Mouse (Mus musculus) kidney, adult 2 months (tissue): ENCODE results near the gene Cntfr. TPM values are rescaled to one million over a fixed set of nuclear protein-coding genes. Genes with fewer than 3 reads are reported as not detected.
A peak's percentile ranks its signal among the peaks of the same experiment; 100 is the strongest.
"Not testable (repeated sequence)": the region's sequence is repeated elsewhere in the genome, so short reads cannot be mapped to it uniquely, and the experiment has no call there.

Source experiments
- DNase-seq: peaks from one replicate; pipeline ENCODE4 v3.0.0; 2021
- H3K27ac ChIP-seq: fragments of 200-500 bp; 2 replicates; pipeline ENCODE4 v1.5.1; 2012; ENCODE audit warnings: low read depth, low read length, control low read depth, inconsistent platforms; ENCODE audit not compliant: insufficient read depth
- H3K27me3 ChIP-seq: fragments of 200-500 bp; replicated peaks from 2 replicates; pipeline ENCODE4 v1.6.1; 2012; ENCODE audit warnings: mild to moderate bottlenecking, moderate library complexity, low read length, inconsistent platforms; ENCODE audit not compliant: control insufficient read depth, insufficient read depth
- H3K36me3 ChIP-seq: fragments of 200-500 bp; 2 replicates; pipeline ENCODE4 v1.6.1; 2012; ENCODE audit warnings: mild to moderate bottlenecking, moderate library complexity, low read length, inconsistent platforms; ENCODE audit not compliant: control insufficient read depth, insufficient read depth
- H3K4me1 ChIP-seq: fragments of 200-500 bp; 2 replicates; pipeline ENCODE4 v1.6.1; 2011; ENCODE audit warnings: low read length; ENCODE audit not compliant: control insufficient read depth, insufficient read depth
- H3K4me3 ChIP-seq: fragments of 200-500 bp; 2 replicates; pipeline ENCODE4 v1.5.1; 2011; ENCODE audit warnings: mild to moderate bottlenecking, low read depth, low read length, control low read depth; ENCODE audit not compliant: insufficient read depth
- CTCF ChIP-seq: fragments of 200-500 bp; conservative IDR thresholded peaks from 2 replicates; pipeline ENCODE4 v1.5.1; 2011; ENCODE audit warnings: low read depth, mild to moderate bottlenecking, control low read depth, low read length, moderate library complexity, mixed read lengths; ENCODE audit not compliant: insufficient read depth, insufficient read length
- POLR2A ChIP-seq: fragments of 200-500 bp; IDR thresholded peaks from one replicate; pipeline ENCODE4 v1.6.1; 2011; ENCODE audit warnings: low read depth, low read length, control low read depth
- WGBS: fragments of 180-500 bp; shearing (Covaris S2); methylation state at CpG from one replicate; pipeline ENCODE4 v1.1.7; 2018; 5-methylcytosine and 5-hydroxymethylcytosine counted together
- polyA plus RNA-seq: library from polyadenylated mRNA; depleted of rRNA; stranded (reverse); fragments of >200 nt; gene quantifications from 2 replicates; pipeline ENCODE4 v1.2.3, GENCODE M21; 2012

Cntfr gene
- polyA plus RNA-seq, 1 experiment, result 15.9 TPM

DNA sequence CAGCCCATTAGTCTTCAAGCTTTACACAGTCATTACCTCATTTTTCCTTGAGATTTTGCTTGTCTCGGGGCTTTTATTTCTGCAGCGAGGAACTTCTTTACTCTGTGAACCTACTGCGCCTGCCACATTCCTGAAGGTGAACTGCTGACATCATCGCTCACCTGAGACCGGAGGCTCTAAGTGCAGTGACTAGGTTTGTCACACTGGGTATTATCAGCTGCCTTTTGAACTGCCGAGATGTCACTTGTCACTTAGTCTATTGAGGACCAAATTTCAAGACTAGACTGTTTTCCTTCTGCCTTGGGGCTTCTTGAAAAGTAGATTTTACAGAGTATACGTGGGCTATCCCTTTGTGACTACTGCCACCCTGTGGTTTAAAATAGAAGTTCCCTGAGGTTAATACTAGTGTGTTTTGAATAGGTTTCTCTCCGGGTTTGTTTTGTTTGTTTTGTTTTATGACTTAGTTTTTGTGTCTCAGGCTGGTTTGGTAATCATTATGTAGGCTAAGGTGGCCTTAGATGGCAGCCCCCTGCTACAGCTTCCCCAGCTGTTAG is 11.4 kb upstream of the Cntfr start:
- WGBS, result 23% methylated on average over 8 of the region's 8 CpGs
- TF ChIP-seq POLR2A, result no peak
- no peak for TF ChIP-seq CTCF
- Histone ChIP-seq H3K4me1 (peaks cover 2% of the 10 kb centered on the region; the same call in 1 of the 2 replicates), H3K36me3 (no peaks in the 10 kb centered on the region), H3K4me3 (no peak overlapping the region), H3K27ac (peak overlapping the region; percentile 82), H3K27me3 (no peaks in the 10 kb centered on the region)
- peak; percentile 74 for DNase-seq

DNA sequence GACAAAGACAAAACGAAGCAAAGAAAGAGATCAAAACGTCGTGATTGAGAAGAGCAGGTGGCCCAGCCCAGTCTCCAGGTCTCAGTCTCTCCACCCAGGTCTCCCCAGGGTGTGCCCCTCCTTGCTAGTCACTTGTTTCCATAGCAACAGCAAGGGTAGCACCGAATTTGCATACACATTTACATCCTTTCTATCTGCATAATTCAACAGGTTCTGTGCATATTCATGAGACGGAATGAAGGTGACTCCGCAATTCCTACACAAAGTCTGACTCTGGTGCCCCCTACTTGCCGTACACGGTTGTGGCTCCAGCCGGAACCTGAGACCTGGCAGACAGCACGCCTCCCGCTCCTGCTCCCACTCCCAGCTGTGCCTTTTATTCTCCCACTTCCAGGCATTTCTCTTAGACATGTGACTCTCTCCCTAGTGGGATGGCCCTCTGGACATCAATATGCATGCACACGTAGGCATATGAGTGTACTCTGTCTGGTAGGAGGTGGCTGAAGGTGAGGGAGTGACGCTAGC is 10.2 kb upstream of the Cntfr start:
- peak overlapping the region; percentile 82 for H3K27ac ChIP-seq
- no peak overlapping the region for H3K4me3 ChIP-seq
- H3K4me1 ChIP-seq, result 0 out of 2 replicates have a peak, but pooled peaks cover 2% of the 10 kb centered on the region
- 6% methylated on average over 13 of the region's 13 CpGs for WGBS
- H3K36me3 ChIP-seq, result no peaks in the 10 kb centered on the region
- peak; percentile 87 for DNase-seq
- TF ChIP-seq CTCF (peak; percentile 73), POLR2A (no peak)
- H3K27me3 ChIP-seq, result no peaks in the 10 kb centered on the region

DNA sequence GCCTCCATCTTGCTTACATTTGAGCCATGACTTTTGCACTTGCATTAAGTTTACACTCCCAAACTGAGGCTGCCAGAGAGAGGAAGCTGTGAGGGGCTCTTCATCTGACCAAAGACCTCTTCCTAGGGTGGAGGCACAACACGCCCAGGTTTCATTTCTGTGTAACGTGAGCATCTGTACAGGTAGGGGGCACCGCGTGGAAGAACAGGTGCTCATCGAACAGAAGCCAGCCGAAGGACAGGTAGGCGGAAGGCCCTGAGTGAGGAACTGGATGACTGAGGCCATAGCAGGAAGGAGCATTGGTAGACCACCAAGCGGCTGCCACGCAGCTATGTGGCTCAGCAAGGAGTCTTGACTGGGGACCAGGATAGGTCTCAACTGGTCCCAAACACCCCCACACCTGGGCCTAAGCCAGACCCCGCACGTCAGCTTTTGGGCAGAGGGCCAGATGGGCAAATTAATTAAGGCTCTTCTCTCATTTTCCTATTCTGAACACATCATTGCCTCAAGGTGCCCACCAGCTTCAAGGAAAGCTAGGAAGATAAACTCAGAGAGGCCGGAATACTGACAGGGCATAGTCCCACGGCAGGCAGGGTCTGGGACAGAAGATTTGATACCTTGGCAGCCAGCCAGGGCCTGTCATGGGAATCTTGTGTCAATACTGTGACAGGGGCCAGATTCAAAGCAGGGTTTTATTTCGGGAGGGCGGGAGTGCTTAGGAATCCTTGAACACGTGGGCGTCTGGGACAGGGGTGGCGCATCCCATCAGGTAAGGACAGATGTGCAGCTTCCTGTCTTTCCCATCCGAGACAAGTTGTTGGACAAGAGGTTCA is 9.2 kb upstream of the Cntfr start:
- Histone ChIP-seq H3K4me3 (no peak overlapping the region), H3K27me3 (no peaks in the 10 kb centered on the region), H3K27ac (no peak overlapping the region), H3K36me3 (no peaks in the 10 kb centered on the region), H3K4me1 (no peaks in the 10 kb centered on the region)
- 68% methylated on average over 19 of the region's 19 CpGs for WGBS
- no peak for DNase-seq
- no peak for TF ChIP-seq POLR2A

DNA sequence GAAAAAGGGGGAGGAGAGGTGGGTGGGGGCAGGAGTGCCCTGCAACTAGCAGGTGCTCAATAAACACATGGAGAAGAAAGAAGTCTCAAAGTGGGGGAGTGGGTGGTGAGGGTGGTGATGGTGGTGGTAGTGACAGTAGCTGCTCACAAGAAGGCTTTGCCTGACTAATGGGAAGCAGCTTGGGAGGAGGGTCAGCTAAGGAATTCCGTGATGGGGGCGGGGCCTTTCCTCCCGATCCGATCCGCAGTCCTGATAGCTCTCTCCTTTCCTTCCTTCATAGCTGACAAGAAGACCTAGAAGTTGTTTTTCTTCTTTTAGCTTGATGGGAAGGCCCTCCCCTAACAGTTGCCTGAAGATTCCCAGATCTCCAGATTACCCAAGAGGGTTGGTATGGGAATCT is 7.8 kb upstream of the Cntfr start:
- WGBS, result 12% methylated on average over 5 of the region's 5 CpGs
- DNase-seq, result peak; percentile 25

DNA sequence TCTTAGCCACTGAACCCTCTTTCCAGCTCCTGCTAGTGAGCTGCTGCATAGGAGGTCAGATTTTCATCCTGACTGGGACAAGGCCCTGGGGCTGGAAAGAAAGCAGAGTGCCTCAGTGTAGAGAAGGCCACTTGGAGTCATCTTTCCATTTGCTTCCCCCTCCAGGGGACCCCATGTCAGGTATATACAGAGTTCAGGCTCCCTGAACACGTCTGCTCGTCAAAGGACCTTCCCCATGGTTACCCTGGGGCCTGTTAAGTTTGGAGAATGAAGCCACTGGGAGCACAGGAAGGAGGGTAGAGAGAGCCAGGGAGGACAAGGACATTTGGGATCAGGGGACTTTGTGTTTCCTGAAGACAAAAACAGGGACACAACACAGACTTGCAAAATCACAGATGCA is 5.3 kb upstream of the Cntfr start:
- H3K27ac ChIP-seq, H3K4me3 ChIP-seq, H3K27me3 ChIP-seq, DNase-seq, H3K36me3 ChIP-seq, H3K4me1 ChIP-seq: not testable (repeated sequence)
- WGBS, result 84% methylated on average over 2 of the region's 2 CpGs

More for the DNA sequence above, 7.8 kb upstream of the Cntfr start:
- Histone ChIP-seq H3K4me3 (no peak overlapping the region), H3K4me1 (no peaks in the 10 kb centered on the region), H3K36me3 (no peaks in the 10 kb centered on the region), H3K27ac (no peak overlapping the region), H3K27me3 (no peaks in the 10 kb centered on the region)
- TF ChIP-seq CTCF (no peak), POLR2A (no peak)

DNA sequence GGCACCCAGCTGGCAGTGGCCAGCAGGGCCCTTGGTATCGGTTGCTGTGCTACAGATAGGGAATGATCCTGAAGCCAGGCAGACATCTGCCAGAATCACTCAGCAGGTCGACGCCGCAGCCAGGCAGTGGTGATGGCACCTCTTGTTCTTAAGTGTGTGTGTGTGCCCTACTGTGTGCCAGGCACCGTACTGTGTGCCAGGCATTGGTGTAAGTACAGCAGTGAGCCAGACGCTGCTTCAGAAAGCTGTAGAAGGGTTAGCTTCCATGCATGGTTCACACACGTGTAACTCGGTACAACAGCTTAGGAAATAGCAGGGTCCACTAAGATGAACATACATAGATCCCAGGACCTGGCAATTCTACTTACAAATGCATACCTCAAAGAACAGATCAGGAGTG is 3.3 kb upstream of the Cntfr start:
- not testable (repeated sequence) for DNase-seq, H3K27me3 ChIP-seq, H3K4me3 ChIP-seq, H3K4me1 ChIP-seq, H3K36me3 ChIP-seq, H3K27ac ChIP-seq
- 76% methylated on average over 7 of the region's 8 CpGs for WGBS

DNA sequence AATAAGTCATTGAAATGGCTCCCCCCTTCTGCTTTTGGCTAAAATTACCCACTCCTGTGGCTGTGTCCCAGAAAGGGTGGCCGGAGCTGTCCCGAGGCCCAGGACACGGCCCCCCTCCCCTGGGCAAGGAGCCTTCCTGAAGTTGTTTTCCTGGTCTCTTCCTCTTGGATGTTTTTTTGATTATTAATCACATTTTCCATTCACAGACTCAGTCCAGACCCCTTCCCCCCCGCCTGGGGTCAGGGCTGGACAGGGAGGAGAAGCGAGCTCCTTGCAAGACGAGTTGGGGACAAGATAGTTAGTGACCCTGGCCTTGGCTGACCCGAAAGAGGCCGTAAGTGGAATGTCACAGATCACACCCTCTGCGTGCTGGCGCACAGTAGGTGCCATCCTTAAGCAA is 2.9 kb upstream of the Cntfr start, which contains the start of gene Il11ra1:
Gene Il11ra1 (plus strand): TSS at position 207 of the 400 bp plus-strand sequence.
- 67% methylated on average over 10 of the region's 10 CpGs for WGBS

DNA sequence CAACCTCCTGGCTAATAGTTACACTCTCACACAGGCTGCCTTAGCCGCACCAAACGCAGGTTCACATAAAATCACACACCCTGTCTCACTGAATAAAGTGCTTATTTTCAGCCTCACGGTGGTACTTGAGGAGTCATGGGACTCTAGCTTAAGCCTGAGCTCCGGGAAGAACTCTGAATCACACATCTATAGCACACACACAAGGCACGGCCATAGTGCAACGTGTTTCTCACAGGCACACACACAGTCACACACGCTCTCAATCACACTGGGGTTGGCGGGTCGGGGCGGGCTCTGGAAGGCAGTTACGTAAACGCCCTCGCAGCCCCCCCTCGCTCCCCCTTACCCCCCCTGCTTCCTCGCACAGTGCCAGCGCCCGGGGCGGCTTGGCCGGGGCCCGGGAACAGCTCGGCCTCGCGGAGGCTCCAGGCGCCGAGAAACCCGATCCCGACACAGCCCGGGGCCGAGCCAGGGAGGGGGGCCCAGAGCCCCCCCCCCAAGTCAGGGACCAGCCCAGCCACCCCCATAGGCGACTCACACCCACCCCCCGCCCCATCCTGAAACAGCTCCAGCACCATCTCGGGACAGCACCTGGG is 1.6 kb upstream of the Cntfr start:
- DNase-seq, result peak; percentile 49
- not testable (repeated sequence) for H3K27ac ChIP-seq, H3K27me3 ChIP-seq, H3K4me1 ChIP-seq, H3K36me3 ChIP-seq, H3K4me3 ChIP-seq
- 11% methylated on average over 25 of the region's 32 CpGs for WGBS

More for the DNA sequence above, 2.9 kb upstream of the Cntfr start, which contains the start of gene Il11ra1:
- not testable (repeated sequence) for DNase-seq, H3K4me1 ChIP-seq, H3K4me3 ChIP-seq, H3K27me3 ChIP-seq, H3K27ac ChIP-seq, H3K36me3 ChIP-seq

DNA sequence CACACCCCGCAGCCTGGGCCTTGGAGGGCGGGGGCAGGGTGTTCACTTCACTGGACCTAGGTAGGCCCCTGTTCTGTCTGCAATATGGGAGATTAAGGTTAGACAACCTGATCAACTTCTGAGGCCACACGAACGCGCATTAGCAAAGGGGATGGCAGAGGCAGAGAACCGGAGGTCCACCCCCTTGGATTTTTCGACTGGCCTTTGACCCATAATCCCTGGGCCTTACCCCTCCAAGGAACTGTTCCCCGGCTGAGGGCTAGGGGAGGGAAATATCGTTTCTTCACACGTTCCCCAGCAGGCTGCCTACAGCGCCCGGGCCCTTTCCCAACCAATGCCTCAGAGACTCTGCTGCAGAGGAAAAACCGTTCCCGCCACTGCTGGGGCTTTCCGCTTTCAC is 437 bp downstream of the Cntfr start:
- not testable (repeated sequence) for H3K4me3 ChIP-seq, H3K4me1 ChIP-seq, DNase-seq, H3K27ac ChIP-seq, H3K27me3 ChIP-seq, H3K36me3 ChIP-seq
- 46% methylated on average over 15 of the region's 15 CpGs for WGBS

DNA sequence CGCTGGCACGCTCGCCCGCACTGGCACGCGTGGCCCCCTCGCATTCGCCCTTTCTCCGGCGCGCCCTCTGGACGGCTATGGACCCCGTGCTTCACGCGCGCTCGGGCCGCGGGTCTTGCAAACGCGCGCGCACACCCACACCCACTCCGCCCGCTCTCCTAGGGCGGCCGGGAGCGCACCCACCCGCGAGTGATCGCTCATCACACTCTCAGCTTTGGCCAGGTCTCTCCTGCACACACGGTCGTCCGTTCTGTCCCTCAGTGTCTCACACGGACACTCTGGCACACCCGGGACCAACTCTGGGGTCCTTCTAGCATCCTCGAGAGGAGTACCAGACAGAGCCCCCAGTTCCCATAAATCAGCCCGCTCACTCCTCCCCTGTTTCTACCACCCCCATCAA is 1.1 kb downstream of the Cntfr start:
- H3K27ac ChIP-seq, H3K4me3 ChIP-seq, H3K4me1 ChIP-seq, H3K27me3 ChIP-seq, DNase-seq, H3K36me3 ChIP-seq: not testable (repeated sequence)
- WGBS, result 15% methylated on average over 17 of the region's 38 CpGs
